Mouse (Mus musculus) large intestine, adult 2 months (tissue): Measurements from ENCODE around the gene Dicer1. TPM values are rescaled to one million over a fixed set of nuclear protein-coding genes. Genes with fewer than 3 reads are reported as not detected.

Experiments used
- polyA plus RNA-seq: library from polyadenylated mRNA; depleted of rRNA; stranded (reverse); fragments of >200 nt; gene quantifications from 2 replicates; pipeline ENCODE4 v1.2.3, GENCODE M21; 2012; rRNA removed

The Dicer1 gene
- polyA plus RNA-seq, 1 experiment, result 5.1 TPM

Other genes with a start within 250 kb of the Dicer1 start
- 4.7 and 5.9 TPM in 2 replicates for gene Clmn, start 113.1 kb upstream of the Dicer1 start, polyA plus RNA-seq